Mouse (Mus musculus) adrenal gland, postnatal 36 days (tissue): Measurements from ENCODE around the gene Xpr1. TPM values are rescaled to one million over a fixed set of nuclear protein-coding genes. Genes with fewer than 3 reads are reported as not detected.

ENCODE experiments used
- DNase-seq, 2 experiments: peaks; one replicate each; pipeline ENCODE4 v3.0.0; 2021; ENCODE audit warnings: mixed read lengths in 1 of 2
- total RNA-seq, 2 experiments: library from RNA; stranded (reverse); gene quantifications; 2 replicates each; pipeline ENCODE4 v1.2.3; 2021

Xpr1 gene
- total RNA-seq, 2 experiments from 2014 or later = 43.5 to 49.2 TPM

DNA sequence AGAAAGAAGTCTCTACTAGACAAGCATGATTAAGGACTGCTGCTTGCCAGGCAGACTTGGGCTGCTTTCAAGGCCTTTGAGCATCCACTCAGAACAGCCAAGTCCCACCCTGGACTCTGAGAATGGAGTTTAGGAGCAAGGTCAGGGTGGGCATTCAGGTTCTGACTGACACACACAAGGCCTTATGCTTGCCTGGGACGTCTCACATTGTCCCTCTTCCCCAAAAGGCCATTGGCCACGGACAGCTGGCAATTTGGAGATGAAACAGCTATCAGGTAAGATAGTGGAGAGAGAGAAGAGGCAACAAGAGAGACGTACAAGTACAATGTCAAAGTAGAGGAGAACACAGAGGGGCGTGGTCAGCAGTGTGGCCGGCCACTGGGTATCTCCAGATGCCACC lies 165.6 kb downstream of the Xpr1 start:
- no peak for DNase-seq

DNA sequence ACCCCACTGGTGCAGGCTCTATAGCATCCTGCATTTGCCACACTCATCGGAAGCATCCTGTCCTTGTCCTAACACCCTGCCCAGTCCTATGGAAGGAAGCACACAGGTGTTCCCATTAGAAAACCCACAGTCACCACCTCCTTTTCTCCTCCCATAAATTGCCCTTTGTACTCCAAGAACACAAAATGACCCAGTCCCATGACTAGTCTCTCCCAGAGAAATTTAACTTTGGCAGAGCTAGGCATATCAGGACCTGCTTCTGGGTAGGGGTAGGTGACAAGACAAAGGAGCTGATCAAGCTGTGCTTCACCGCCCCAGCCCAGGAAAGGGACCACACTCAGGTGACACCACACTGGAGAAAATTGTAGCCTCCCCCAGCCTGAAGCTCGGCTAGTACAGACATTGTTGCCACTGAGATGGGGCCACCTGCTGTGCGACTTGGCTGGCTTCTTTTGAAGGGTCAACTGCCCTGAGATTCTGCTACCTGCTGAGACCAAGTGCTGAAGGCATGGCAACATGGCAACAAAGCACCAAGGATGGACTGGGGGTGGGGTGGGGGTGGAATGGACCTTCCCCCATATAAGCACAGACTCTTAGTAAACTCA lies 166.6 kb downstream of the Xpr1 start:
- no peak for DNase-seq

DNA sequence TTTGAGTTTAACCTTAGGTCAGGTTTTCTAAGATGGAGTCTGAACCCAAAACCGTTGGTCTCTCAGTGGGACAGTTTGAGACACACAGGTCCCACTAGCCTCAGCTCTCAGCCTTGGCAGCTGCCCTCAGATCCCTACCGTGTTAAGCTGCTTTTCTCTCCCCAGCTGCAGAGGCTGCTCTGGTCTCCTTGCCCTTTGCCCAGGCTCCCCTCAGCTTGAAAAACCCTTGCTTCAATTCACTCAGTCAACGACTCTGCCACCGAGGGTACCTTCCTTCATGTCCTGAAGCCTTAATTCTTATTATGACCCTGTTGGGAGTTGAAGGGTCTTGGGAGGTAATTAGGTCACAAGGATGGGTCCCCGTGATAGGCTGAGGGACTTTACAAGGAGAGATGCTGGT lies 167.3 kb downstream of the Xpr1 start:
- DNase-seq = no peak

DNA sequence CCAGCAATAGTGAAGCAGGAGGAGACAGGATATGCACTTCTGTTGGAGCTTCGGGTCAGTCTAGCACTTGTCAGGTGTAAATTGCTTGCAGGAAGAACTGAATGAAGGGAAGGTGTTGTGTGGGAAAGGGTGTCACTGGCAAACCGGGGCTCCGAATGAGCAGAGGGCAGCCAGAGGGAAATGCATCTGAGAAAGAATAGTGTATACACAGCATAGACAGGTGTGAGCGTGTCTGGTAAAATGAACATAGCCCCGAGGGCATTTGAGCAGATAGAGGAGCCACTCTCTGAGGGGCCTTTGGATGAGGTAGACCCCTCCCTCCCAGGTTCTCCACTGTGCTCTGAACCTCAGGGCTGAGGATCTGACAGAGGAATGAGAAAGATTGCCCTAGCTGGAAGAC lies 169.2 kb downstream of the Xpr1 start:
- DNase-seq = no peak

DNA sequence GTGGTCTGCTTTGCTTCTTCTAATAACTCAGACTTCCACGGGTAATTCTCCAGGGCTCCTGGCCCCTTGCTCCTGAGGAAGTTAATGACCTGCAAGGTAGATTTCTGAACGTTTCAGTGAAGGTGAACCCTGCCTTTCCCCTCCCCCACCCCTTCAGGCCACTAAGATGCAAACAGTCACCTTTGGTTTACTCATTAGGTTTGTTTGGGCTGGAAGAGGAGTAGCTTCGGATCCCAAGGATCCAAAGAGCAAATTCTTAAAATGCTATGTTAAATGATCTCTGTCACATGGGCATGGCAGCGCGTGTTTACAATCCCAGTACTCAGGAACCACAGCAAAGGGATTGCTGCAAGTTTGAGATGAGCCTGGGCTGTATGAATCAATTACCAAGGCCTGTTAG lies 169.8 kb downstream of the Xpr1 start:
- no peak for DNase-seq

DNA sequence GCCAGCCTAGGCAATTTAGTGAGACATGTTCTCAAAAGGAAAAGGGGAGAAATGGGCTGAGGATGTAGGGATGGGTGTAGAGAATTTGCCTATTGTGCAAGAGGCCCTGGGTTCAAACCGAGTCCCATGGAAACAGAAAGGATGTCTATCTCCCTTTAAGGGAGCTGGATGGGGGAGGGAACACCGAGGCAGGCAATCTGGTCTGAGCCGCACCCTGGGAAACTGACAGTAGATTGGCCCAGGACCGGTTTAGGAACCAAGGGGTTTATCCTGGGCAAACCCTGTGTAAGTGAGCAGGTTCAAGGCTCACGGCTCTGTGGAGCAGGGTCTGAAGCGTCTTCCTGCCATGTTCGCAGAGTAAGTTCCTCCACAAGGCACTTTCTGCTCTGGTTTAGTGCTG lies 171.7 kb downstream of the Xpr1 start:
- no peak for DNase-seq

DNA sequence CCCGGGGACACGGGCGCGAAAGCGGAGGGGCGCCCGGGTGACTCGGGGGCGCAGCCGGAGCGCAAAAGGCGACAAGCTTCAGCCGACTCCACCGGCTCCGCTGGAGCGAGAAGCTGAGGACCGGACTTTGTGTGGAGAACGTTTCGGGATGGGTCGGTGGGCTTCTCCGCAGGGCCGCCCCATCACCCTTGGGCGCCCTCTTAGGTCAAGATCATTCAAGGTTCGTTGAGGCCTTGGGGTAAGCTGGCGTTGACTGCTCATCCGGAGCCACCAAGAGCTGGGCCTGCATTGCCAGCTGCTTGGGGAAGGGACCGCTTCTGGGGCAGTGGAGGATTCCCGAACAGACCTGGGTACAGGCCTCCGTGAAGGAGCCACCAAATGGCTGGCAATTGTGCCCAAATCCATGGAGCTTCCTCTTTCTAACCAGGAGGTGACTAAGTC lies 172.4 kb downstream of the Xpr1 start:
- DNase-seq = peak; percentile 44 to 49

DNA sequence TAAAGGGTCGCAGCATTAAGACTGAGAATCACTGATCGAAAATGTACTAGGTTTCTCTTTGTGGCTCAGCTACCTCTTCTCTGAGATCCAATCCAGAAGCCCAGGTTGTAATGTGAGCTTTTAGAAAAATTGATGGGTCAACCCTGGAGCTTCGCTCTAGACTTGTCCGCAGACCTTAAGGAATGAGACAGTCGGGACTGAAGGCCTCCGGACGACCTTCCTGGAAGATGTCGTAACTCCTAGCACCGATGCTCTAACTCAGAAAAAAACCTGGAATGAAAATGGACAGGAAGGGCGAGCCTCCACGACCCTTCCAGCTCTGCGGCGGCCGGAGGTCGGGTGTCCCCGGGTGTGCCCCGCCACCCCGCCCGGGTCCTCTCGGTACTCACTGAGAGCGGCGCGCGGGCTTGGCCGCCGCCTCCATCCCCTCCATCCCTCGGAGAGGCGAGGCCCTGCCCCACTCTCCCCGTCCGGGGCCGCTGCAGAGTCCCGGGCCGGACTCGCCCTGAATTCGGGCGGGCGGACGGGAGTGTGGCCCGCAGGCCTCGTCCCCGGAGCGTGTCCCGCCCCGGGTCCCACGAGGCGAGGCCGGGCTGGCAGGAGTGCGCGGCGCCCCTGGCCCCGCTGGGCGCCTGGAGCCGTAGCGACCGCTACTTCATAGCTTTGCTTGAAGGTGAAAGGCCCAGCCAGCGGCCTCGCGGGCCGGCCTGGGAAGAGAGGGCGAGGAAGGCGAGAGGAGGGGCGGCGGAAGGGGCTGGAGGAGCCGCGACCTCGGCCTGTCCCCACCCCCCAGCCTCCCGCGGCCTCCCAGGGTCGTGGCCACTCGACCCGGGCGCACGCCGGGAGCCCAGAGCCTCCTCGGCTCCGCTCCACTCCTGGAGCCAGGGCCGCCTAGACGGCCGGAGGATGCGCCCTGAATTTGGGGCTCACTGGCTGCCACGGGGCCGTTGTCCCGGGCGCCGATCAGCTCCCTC lies 173.1 kb downstream of the Xpr1 start, which contains the start of gene BC034090:
Gene BC034090, minus strand, starts transcription at position 648 of the 974 bp plus-strand sequence.
- peak; percentile 76 to 82 for DNase-seq

DNA sequence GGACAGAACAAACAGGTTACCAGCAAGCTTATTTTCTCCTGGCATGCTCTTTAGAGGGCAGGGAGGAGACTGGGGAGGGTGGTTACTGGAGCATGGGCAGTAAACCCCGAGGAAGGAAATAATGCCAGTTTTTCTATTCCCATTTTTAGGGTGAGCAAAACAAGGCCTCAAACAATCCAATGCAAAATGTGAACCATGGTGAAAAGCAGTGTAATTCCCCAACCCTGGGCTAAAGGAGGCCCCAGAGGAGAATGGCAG lies 174.8 kb downstream of the Xpr1 start:
- no peak for DNase-seq

DNA sequence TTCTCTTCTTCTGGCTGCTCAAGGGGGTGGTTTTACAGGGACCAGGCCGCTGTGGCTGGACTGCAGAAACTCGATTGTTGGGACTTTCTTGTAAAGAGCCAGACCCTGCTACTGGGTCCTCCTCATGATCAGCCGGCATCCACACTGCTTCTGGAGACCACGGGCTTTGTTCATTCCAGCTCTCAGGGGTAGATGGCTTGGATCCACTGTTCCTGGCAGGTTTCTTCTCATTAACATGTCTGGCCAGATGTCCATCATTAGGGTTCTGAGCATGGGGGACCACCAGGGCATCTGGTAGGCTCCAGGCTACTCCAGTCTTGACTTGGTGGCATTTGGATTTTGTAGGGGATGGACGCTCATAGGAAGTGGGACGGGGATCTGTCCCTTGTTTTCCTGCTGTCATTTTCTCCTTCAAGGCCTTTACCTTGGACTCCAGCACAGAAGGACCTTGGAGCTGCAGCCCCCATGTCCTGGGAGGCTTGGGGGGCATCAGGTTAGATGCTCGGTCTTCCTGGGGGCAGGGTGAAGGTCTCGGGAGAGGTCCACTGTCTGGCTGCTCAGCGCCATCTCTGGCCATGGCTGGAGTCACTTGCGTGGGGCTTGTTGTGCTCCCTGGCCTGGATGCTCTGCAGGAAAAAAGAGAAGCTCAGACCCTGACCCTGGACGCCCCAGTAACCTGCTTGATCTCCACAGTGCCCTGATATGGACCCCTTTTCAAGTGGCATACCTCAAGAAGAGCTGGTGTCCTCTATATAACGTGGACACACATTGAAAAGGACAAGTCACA lies 175.3 kb downstream of the Xpr1 start:
- DNase-seq = no peak

DNA sequence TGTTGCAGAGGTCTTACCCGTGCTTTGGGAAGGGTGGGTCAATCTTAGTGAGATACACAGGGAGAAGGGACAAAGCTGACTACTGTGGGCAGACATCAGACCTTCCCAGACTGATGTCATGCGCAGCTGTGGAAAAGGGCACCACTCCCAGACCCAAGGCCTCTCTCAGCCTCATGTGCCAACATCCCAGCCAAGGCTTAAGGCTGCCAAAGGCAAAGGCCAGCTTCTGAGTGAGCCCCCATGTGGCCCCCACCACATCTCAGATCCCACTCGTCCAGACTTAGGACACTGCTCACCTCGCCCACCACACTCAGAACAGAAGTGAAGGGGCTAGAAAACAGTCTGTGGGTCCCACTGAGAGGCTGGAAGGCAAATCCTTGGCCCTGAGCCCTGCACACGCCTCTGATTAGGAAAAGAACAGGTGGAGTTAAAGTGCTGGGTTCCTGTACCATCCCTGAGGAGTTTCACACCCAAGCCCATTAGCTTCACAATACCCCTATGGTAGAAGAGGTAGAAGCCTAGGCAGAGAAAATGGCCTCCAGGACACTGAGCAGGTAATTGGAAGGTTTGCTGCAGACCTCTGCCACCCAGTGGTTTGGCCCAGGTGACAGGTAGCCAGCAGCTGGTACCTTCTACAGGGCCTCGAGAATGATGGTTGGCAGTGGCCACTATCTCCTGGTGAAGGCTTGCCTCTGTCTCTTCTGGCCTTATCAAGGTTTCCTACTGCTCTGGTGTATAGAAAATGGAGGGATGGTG lies 177.1 kb downstream of the Xpr1 start:
- DNase-seq = peak; percentile 83 to 89

DNA sequence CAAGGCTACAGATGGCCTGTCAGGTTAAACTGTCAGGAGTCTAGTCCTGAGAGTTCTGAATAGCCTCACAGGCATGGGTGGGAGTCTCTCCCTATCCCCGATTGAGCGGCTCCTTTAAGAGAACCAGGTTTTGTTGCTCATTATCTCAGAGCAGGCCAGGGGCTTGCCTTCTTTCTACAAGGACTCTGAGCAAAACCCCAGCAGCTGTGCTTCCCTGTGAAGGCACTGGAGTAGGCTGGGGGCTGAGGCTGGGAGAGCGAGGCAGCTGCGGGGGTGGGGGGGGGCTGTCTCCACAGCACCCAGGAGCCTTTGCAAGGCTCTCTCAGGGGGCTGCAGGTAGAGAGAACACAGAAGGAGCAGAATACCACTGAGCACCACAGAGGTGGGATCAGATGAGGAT lies 178.0 kb downstream of the Xpr1 start:
- no peak for DNase-seq

DNA sequence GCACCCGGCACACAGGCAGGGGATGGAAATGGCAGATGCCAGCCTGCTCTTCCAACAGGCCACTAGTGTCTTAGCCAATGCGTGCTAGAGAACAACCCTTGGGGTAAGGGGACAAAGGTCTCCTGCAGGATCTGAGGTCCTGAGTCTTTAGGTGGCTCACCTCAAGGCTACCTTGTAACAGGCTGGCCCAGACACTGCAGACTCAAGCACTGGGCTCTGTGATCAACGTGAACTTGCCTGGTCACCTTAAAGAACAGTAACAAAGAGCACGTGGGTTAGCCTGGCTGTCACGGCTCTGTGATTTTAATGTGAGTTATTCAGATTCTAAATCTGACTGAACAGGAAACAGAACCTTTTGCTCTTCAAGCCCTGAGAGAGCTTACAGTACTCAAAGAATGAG lies 179.1 kb downstream of the Xpr1 start:
- DNase-seq = no peak

DNA sequence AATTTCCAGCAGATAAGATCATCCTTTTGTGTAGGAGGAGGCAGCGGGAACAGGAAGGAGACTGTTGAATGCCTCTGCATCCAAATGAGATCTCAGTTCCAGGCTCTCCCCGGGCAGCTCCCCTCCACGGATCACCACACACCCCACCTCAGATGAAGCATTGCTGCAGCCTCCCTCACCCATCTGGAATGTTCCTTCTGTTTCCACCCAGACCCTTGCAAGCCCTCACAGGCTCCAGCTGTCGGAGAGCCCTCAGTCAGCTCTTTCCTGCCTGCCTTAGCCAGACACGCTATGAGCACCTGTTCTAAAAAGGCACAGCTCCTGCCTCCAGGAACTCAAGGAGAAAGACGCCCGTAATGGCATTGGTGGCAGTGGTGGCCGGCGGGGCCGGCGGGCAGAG lies 179.8 kb downstream of the Xpr1 start:
- no peak for DNase-seq

DNA sequence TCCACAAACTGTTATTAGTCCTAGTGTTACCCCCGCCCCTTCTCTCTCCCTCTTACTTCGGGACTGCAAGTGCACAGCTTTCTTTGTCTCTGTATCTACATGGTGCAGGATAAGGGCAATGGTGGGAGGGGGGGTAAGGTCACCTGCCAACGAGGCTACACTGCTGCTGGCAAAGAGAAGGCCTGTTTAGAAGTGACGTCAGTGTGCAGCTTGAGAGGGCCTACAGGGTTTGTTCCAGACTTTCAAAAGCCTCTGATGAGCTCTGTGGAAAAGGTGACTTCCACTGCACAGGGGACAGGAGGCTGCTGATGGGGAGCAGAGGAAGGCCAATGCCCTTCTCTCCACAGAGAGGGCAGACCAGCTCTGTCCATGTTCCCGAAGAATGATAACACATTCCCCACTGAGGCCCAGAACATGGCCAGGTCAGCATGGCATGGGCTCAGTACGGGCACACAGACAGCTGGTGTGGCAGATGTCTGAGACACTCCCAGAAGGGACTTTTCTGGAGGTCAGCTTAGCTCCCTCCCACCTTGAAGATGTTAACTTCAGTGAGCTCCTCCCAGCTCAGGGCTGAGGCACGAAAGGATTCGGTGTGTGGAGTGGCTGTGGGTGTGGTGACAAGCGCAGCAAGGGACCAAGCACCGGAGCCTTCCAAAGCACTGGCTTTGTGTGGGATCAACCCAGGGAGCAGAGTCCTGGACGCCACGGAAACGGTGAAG lies 180.8 kb downstream of the Xpr1 start:
- DNase-seq = no peak

DNA sequence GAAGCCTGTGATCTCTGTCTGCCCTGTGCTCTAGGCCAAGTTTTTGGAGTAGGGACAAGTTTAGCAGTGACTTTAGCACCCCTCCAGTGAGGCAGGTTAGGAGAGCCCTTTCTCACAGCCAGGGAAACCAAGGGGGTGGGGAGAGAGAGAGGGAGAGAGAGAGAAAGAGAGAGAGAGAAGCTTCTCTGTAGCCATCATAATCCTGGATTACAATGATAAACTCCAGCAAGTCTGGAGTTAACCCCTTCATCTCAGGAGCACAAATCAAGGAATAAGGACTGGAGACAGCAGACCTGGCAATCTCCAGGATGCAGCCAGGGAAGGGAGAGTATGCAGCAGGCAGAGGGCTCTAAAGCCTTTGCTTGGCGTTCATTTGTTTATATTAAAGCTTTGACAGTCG lies 181.6 kb downstream of the Xpr1 start:
- DNase-seq = no peak

DNA sequence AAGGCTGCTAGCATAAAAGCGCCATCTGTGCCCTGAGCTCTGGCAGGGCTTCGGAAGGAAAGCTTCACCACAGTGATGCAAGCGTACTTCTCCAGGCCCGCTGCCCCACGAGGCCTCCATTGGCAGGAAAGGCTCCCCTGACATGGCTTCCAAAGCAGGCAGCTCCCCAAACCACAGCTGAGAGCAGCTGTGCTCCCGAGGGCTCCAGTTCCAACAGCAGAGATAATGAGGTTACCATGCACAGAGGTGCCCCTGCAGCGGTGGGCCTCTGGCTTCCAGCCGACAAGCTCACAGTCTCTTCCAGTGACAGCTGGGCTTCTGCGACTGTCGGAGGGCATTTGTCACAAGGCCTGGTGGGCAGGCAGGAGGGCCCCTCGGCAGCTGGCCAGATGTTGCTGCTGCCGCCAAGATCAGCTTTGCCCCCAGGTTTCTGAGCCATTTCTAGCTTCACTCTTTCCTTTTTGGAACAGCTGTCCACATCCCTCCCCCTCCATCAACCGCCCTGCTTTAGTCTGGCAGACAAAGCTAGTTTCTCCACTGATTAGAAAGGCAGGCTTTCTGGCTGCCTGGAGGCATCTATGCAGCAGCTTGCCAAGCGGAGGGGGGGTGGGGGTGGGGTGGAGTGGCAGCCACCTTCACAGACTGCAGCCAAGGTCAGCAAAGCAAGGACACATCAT lies 183.1 kb downstream of the Xpr1 start:
- DNase-seq = peak; percentile 59 to 69

DNA sequence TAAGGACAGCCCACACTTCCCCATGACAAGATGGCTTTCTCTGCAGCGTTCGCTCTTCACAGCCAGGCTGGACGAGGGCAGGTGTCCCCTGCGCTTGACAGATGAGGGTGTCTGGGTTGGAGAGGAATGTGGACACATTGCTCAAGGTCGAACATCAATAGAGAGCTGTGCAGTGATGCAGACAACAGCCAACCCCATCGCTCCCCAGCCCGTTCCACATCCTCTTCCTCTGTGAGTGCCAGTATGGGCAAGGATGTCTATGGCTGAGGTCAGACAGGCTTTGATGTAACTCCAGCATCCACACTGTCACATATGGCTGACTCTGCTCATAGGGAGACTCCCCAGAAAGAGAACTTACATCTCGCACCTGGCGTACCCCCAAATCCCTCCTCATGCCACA lies 183.8 kb downstream of the Xpr1 start:
- no peak for DNase-seq

DNA sequence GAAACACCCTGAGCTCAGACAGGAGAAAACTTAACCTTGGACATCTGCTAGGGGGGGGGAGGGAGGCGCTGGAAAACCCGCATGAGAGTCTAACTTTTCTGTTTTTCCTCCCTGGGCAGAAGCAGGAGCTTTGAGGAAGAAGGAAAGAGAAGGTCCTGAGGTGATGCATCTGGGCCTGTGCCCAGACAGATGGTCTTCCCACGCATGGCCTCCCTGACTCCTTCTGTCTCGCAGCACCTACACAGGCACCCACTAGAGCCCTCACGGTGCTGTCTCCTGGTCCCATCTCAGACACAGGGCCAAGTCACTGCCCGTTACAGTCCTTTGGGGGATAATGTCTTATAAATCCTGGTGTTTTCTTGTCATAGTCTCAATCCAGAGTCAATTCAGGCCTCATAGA lies 184.4 kb downstream of the Xpr1 start:
- no peak for DNase-seq

DNA sequence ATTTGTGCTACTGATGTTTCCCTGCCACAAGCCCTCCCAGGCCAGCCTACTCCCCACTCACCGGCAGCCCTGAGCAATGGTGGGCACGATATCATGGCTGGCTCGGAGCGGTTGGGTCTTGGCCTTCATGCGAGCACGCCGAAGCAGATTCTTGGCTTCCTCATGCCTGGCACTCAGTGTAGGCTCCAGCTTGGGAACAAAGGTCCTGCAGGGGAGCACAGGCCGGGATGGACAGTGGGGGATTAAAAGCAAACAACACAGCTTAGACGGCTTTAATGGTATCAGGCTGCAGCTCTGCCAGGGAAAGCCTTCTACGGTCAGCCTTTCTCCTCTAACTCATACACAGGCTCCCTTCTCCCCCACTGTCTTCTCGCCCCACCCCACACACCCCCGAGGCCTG lies 184.8 kb downstream of the Xpr1 start:
- no peak for DNase-seq
